Mouse (Mus musculus) megakaryocyte progenitor cell, adult 5-6 weeks (primary cell): ENCODE data around the gene Aoah. TPM values are rescaled to one million over a fixed set of nuclear protein-coding genes. Genes with fewer than 3 reads are reported as not detected.

Source experiments
- ATAC-seq: replicated peaks from 2 replicates; pipeline ENCODE4 v1.8.0; 2016; ENCODE audit warnings: mild to moderate bottlenecking, moderate TSS enrichment, inconsistent platforms; ENCODE audit not compliant: poor library complexity
- total RNA-seq, 2 experiments: library from RNA; stranded (forward) in 1 of 2; stranded (reverse) in 1 of 2; fragments of 157-497, 149-512 nt in 1 of 2; fragments of 200-1000 nt in 1 of 2; gene quantifications; 2 replicates each; pipeline versions ENCODE4 v1.2.3 to v1.2.4; 2015 to 2017

The Aoah gene
- 35.1 and 45.3 TPM in 2 replicates for total RNA-seq (2015)
- total RNA-seq (2017): 16.9 and 25.8 TPM in 2 replicates

- ATAC-seq: peak; percentile 85
These were observed at the start of gene Aoah for GRCm38 (mm10) chr13:20793901-20794300. TSS of gene Aoah (plus strand) at chr13:20794113.

- ATAC-seq: 0 out of 2 replicates have a peak, but pooled peaks have one; percentile 54
These were observed 39.1 kb upstream of the Aoah start for GRCm38 (mm10) chr13:20754843-20755242.

- ATAC-seq: no peak
These were observed 10.3 kb upstream of the Aoah start for GRCm38 (mm10) chr13:20783648-20784047.

- peak; percentile 45 for ATAC-seq
These were observed 9.9 kb upstream of the Aoah start for GRCm38 (mm10) chr13:20784060-20784459.

GRCm38 (mm10) chr13:20785960-20786359, 8.0 kb upstream of the Aoah start:
- no peak for ATAC-seq

- peak; percentile 55 for ATAC-seq
These were observed 7.1 kb upstream of the Aoah start for GRCm38 (mm10) chr13:20786825-20787245.

GRCm38 (mm10) chr13:20787952-20788351, 6.0 kb upstream of the Aoah start:
- ATAC-seq: peak; percentile 76

- ATAC-seq: no peak
These were observed 2.7 kb downstream of the Aoah start for GRCm38 (mm10) chr13:20796651-20797050.

GRCm38 (mm10) chr13:20798536-20798935, 4.6 kb downstream of the Aoah start:
- ATAC-seq: no peak

GRCm38 (mm10) chr13:20799772-20800171, 5.9 kb downstream of the Aoah start:
- ATAC-seq: peak; percentile 40; the same call in 1 of the 2 replicates

- no peak for ATAC-seq
These were observed 6.7 kb downstream of the Aoah start for GRCm38 (mm10) chr13:20800569-20800968.

- no peak for ATAC-seq
These were observed 18.0 kb downstream of the Aoah start for GRCm38 (mm10) chr13:20811782-20812406.

- no peak for ATAC-seq
These were observed 22.5 kb downstream of the Aoah start for GRCm38 (mm10) chr13:20816385-20816784.

- ATAC-seq: no peak
These were observed 26.9 kb downstream of the Aoah start for GRCm38 (mm10) chr13:20820712-20821328.

GRCm38 (mm10) chr13:20828728-20829127, 34.8 kb downstream of the Aoah start:
- no peak for ATAC-seq

- no peak for ATAC-seq
These were observed 35.4 kb downstream of the Aoah start for GRCm38 (mm10) chr13:20829181-20829900.

- no peak for ATAC-seq
These were observed 62.0 kb downstream of the Aoah start for GRCm38 (mm10) chr13:20855893-20856292.

- ATAC-seq: no peak
These were observed 105.5 kb downstream of the Aoah start for GRCm38 (mm10) chr13:20899372-20899771.

GRCm38 (mm10) chr13:20900396-20900971, 106.6 kb downstream of the Aoah start:
- no peak for ATAC-seq

- ATAC-seq: no peak
These were observed 107.1 kb downstream of the Aoah start for GRCm38 (mm10) chr13:20900972-20901457.

GRCm38 (mm10) chr13:20901634-20902135, 107.8 kb downstream of the Aoah start:
- ATAC-seq: no peak
